Mouse (Mus musculus) liver, embryonic 14.5 days (tissue): ENCODE measurements around the gene Clip1.

ENCODE experiments used
- CTCF ChIP-seq: IDR thresholded peaks from 2 replicates; pipeline ENCODE4 v1.5.1; 2016; ENCODE audit warnings: antibody characterized with exemption, low read depth, control low read depth
- EP300 ChIP-seq: IDR thresholded peaks from 2 replicates; pipeline ENCODE4 v1.6.1; 2016; ENCODE audit warnings: antibody characterized with exemption, low read depth

- TF ChIP-seq EP300 = no peak
- peak; percentile 63 for TF ChIP-seq CTCF
Observed at GRCm38 (mm10) chr5:123626631-123627030, 57.8 kb downstream of the Clip1 start.
